Mouse (Mus musculus): ENCODE measurements around the gene Thpo. TPM values are rescaled to one million over a fixed set of nuclear protein-coding genes. Genes with fewer than 3 reads are reported as not detected.
A peak's percentile ranks its signal among the peaks of the same experiment; 100 is the strongest.

The Thpo gene
- polyA plus RNA-seq, 1 experiment: 1.4 TPM

GRCm38 (mm10) chr16:20725321-20725720 lies 9.0 kb downstream of the Thpo start:
- Histone ChIP-seq H3ac (ENCODE audit: control insufficient read depth, insufficient read length) (no peak overlapping the region), H3K4me2 (ENCODE audit: low read depth) (peak overlapping the region; percentile 62), H3K4me3 (no peak overlapping the region), H3K36me3 (ENCODE audit: control insufficient read depth, insufficient read depth) (peaks cover 6% of the 10 kb centered on the region), H3K27me3 (ENCODE audit: control insufficient read depth, insufficient read depth, insufficient read length) (no peaks in the 10 kb centered on the region), H3K79me2 (ENCODE audit: control insufficient read depth, insufficient read depth) (no peaks in the 10 kb centered on the region)
- no peak for TF ChIP-seq TCF3 (IDR thresholded peaks at IDR 0.05; ENCODE audit: insufficient read length, low read depth)
- no peak for TF ChIP-seq MYOD1 (IDR thresholded peaks at IDR 0.05; ENCODE audit: control insufficient read depth in 1 of 3, insufficient read length in 2 of 3, low read depth in 2 of 3)
- TF ChIP-seq MAX (IDR thresholded peaks at IDR 0.05; ENCODE audit: low read depth): no peak
- TF ChIP-seq CEBPB (IDR thresholded peaks at IDR 0.05; ENCODE audit: insufficient read depth, poor library complexity, severe bottlenecking): no peak
- no peak for TF ChIP-seq POLR2AphosphoS2 (IDR thresholded peaks at IDR 0.05; ENCODE audit: insufficient read length, low read depth)

DNA sequence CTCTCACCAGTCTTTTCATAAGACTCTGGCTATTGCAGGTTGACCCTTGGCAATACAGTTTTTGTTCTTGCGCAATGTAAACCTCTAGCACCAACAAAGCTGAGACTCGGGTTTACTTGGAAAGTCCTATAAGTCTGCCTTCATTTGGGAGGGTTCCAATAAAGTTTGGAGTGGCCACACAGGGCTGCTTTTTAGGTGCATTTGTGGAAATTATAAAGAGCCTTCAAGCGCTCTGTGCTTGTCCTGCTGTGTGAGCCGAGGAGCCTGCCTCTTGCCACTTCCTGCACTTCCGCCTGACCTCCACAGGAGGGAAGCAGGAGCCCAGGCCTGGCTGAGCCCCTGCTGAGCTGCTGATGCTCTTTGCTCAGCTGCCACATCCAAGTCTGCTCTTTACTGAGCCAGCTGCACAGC lies 10.0 kb downstream of the Thpo start:
- Histone ChIP-seq H3K4me3 (no peak overlapping the region), H3K36me3 (ENCODE audit: control insufficient read depth, insufficient read depth) (peaks cover 16% of the 10 kb centered on the region), H3ac (ENCODE audit: control insufficient read depth, insufficient read length) (no peak overlapping the region), H3K4me2 (ENCODE audit: low read depth) (no peak overlapping the region), H3K79me2 (ENCODE audit: control insufficient read depth, insufficient read depth) (peaks cover 3% of the 10 kb centered on the region), H3K27me3 (ENCODE audit: control insufficient read depth, insufficient read depth, insufficient read length) (no peaks in the 10 kb centered on the region)
- peak in 1 of 3 experiments; percentile 32 for TF ChIP-seq MYOG (IDR thresholded peaks at IDR 0.05; ENCODE audit: control insufficient read depth in 1 of 3, insufficient read depth in 1 of 3, insufficient read length in 2 of 3, low read depth in 2 of 3)
- TF ChIP-seq E2F4 (IDR thresholded peaks at IDR 0.05; ENCODE audit: insufficient read depth): no peak
- TF ChIP-seq REST (IDR thresholded peaks at IDR 0.05; ENCODE audit: insufficient read depth, insufficient read length): no peak
- no peak for TF ChIP-seq SRF (IDR thresholded peaks at IDR 0.05; ENCODE audit: control insufficient read depth, insufficient read length, low read depth)
- TF ChIP-seq MYOD1 (IDR thresholded peaks at IDR 0.05; ENCODE audit: control insufficient read depth in 1 of 3, insufficient read length in 2 of 3, low read depth in 2 of 3): peak in 1 of 3 experiments; percentile 32
- TF ChIP-seq POLR2A (IDR thresholded peaks at IDR 0.05; ENCODE audit: insufficient read length, low read depth): no peak
- TF ChIP-seq USF1 (IDR thresholded peaks at IDR 0.05; ENCODE audit: low read depth): no peak
- no peak for TF ChIP-seq TCF12 (IDR thresholded peaks at IDR 0.05; ENCODE audit: insufficient read depth, poor library complexity, severe bottlenecking)
- TF ChIP-seq MAX (IDR thresholded peaks at IDR 0.05; ENCODE audit: low read depth): no peak
- TF ChIP-seq CEBPB (IDR thresholded peaks at IDR 0.05; ENCODE audit: insufficient read depth, poor library complexity, severe bottlenecking): peak; percentile 71; the same call in 1 of the 2 replicates
- TF ChIP-seq POLR2AphosphoS2 (IDR thresholded peaks at IDR 0.05; ENCODE audit: insufficient read length, low read depth): peak; percentile 65
- no peak for TF ChIP-seq TCF3 (IDR thresholded peaks at IDR 0.05; ENCODE audit: insufficient read length, low read depth)

DNA sequence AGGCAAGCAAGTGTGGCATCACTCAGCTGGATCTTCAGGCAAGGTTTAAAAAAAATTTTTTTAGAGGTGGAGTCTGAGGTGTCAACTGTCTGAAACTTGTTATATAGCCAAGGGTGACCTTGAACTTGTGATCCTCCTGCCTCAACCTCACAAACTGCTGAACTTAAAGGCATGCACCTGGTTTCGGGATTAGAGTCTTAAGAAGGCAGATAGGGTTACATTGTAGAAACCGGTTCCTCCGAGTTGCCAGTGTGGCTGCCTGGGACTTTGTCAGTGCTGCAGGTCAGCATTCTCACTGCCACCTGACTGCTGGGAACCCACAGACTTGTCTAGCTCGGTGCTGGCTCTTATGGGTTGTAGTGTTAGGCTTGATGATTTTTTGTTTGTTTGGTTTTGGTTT lies 11.1 kb downstream of the Thpo start:
- Histone ChIP-seq H3K79me2 (ENCODE audit: control insufficient read depth, insufficient read depth) (peaks cover 3% of the 10 kb centered on the region), H3K36me3 (ENCODE audit: control insufficient read depth, insufficient read depth) (peaks cover 17% of the 10 kb centered on the region), H3K27me3 (ENCODE audit: control insufficient read depth, insufficient read depth, insufficient read length) (no peaks in the 10 kb centered on the region), H3ac (ENCODE audit: control insufficient read depth, insufficient read length) (no peak overlapping the region), H3K4me3 (no peak overlapping the region), H3K4me2 (ENCODE audit: low read depth) (no peak overlapping the region)
- no peak for TF ChIP-seq TCF3 (IDR thresholded peaks at IDR 0.05; ENCODE audit: insufficient read length, low read depth)
- no peak for TF ChIP-seq USF1 (IDR thresholded peaks at IDR 0.05; ENCODE audit: low read depth)
- no peak for TF ChIP-seq POLR2AphosphoS2 (IDR thresholded peaks at IDR 0.05; ENCODE audit: insufficient read length, low read depth)
- TF ChIP-seq TCF12 (IDR thresholded peaks at IDR 0.05; ENCODE audit: insufficient read depth, poor library complexity, severe bottlenecking): no peak
- no peak for TF ChIP-seq E2F4 (IDR thresholded peaks at IDR 0.05; ENCODE audit: insufficient read depth)
- no peak for TF ChIP-seq CEBPB (IDR thresholded peaks at IDR 0.05; ENCODE audit: insufficient read depth, poor library complexity, severe bottlenecking)
- TF ChIP-seq MAX (IDR thresholded peaks at IDR 0.05; ENCODE audit: low read depth): no peak
- no peak for TF ChIP-seq MYOD1 (IDR thresholded peaks at IDR 0.05; ENCODE audit: control insufficient read depth in 1 of 3, insufficient read length in 2 of 3, low read depth in 2 of 3)
- no peak for TF ChIP-seq POLR2A (IDR thresholded peaks at IDR 0.05; ENCODE audit: insufficient read length, low read depth)
- TF ChIP-seq SRF (IDR thresholded peaks at IDR 0.05; ENCODE audit: control insufficient read depth, insufficient read length, low read depth): no peak
- no peak for TF ChIP-seq MYOG (IDR thresholded peaks at IDR 0.05; ENCODE audit: control insufficient read depth in 1 of 3, insufficient read depth in 1 of 3, insufficient read length in 2 of 3, low read depth in 2 of 3)

GRCm38 (mm10) chr16:20722736-20723135 lies 11.6 kb downstream of the Thpo start:
- H3K27me3 ChIP-seq (ENCODE audit: control insufficient read depth, insufficient read depth, insufficient read length): no peaks in the 10 kb centered on the region
- no peak overlapping the region for H3K4me2 ChIP-seq (ENCODE audit: low read depth)
- H3ac ChIP-seq (ENCODE audit: control insufficient read depth, insufficient read length): no peak overlapping the region
- TF ChIP-seq SRF (IDR thresholded peaks at IDR 0.05; ENCODE audit: control insufficient read depth, insufficient read length, low read depth) (no peak), POLR2A (IDR thresholded peaks at IDR 0.05; ENCODE audit: insufficient read length, low read depth) (no peak), MAX (IDR thresholded peaks at IDR 0.05; ENCODE audit: low read depth) (no peak), MYOD1 (IDR thresholded peaks at IDR 0.05; ENCODE audit: control insufficient read depth in 1 of 3, insufficient read length in 2 of 3, low read depth in 2 of 3) (no peak), TCF12 (IDR thresholded peaks at IDR 0.05; ENCODE audit: insufficient read depth, poor library complexity, severe bottlenecking) (no peak), POLR2AphosphoS2 (IDR thresholded peaks at IDR 0.05; ENCODE audit: insufficient read length, low read depth) (no peak)
- H3K4me3 ChIP-seq: no peak overlapping the region
- peaks cover 3% of the 10 kb centered on the region for H3K79me2 ChIP-seq (ENCODE audit: control insufficient read depth, insufficient read depth)
- H3K36me3 ChIP-seq (ENCODE audit: control insufficient read depth, insufficient read depth): peaks cover 17% of the 10 kb centered on the region

DNA sequence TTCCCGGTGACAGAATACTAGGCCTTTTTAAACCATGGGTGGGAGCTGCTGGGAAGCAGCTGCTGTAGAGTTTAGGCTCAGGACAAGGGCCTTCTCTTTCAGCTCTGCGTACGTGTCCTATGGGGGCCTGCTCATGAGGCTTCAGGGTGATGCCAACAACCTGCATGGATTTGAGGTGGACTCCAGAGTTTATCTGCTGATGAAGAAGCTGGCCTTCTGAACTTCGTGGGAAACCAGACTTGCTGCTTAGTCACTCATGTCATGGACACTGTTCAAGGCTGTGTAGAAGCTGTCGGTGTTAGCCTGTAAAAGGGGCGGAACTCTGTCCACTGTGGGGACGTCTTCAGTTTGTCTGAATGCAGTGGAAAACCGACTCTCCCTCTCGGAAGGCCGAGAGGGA lies 12.5 kb downstream of the Thpo start:
- no peak overlapping the region for H3K4me2 ChIP-seq (ENCODE audit: low read depth)
- H3K36me3 ChIP-seq (ENCODE audit: control insufficient read depth, insufficient read depth): peaks cover 17% of the 10 kb centered on the region
- no peaks in the 10 kb centered on the region for H3K27me3 ChIP-seq (ENCODE audit: control insufficient read depth, insufficient read depth, insufficient read length)
- H3K4me3 ChIP-seq: no peak overlapping the region
- TF ChIP-seq MAX (IDR thresholded peaks at IDR 0.05; ENCODE audit: low read depth): no peak
- TF ChIP-seq TCF3 (IDR thresholded peaks at IDR 0.05; ENCODE audit: insufficient read length, low read depth): no peak
- TF ChIP-seq POLR2AphosphoS2 (IDR thresholded peaks at IDR 0.05; ENCODE audit: insufficient read length, low read depth): no peak
- no peak for TF ChIP-seq MYOG (IDR thresholded peaks at IDR 0.05; ENCODE audit: control insufficient read depth in 1 of 3, insufficient read depth in 1 of 3, insufficient read length in 2 of 3, low read depth in 2 of 3)
- TF ChIP-seq CEBPB (IDR thresholded peaks at IDR 0.05; ENCODE audit: insufficient read depth, poor library complexity, severe bottlenecking): no peak
- TF ChIP-seq TCF12 (IDR thresholded peaks at IDR 0.05; ENCODE audit: insufficient read depth, poor library complexity, severe bottlenecking): no peak
- no peak for TF ChIP-seq MYOD1 (IDR thresholded peaks at IDR 0.05; ENCODE audit: control insufficient read depth in 1 of 3, insufficient read length in 2 of 3, low read depth in 2 of 3)
- TF ChIP-seq POLR2A (IDR thresholded peaks at IDR 0.05; ENCODE audit: insufficient read length, low read depth): no peak
- no peak for TF ChIP-seq SRF (IDR thresholded peaks at IDR 0.05; ENCODE audit: control insufficient read depth, insufficient read length, low read depth)
- TF ChIP-seq USF1 (IDR thresholded peaks at IDR 0.05; ENCODE audit: low read depth): no peak
- TF ChIP-seq E2F4 (IDR thresholded peaks at IDR 0.05; ENCODE audit: insufficient read depth): no peak
- no peak for TF ChIP-seq REST (IDR thresholded peaks at IDR 0.05; ENCODE audit: insufficient read depth, insufficient read length)
- no peak overlapping the region for H3ac ChIP-seq (ENCODE audit: control insufficient read depth, insufficient read length)
- peaks cover 3% of the 10 kb centered on the region for H3K79me2 ChIP-seq (ENCODE audit: control insufficient read depth, insufficient read depth)
